8 mouse cellular contexts compared by ENCODE assay signal in genomic region chr4:41737602-41738255, GRCm38 (mm10). TPM values are rescaled to one million over a fixed set of nuclear protein-coding genes. Genes with fewer than 3 reads are reported as not detected.
DNase-seq lines count a peak whose midpoint lies in the region; ATAC-seq and TF ChIP-seq lines count a peak whose summit lies in the region.

No protein-coding gene starts in this region.

- 0 out of 2 replicates have a peak, but pooled peaks have one; percentile 12 for TF ChIP-seq EP300 in ES-Bruce4 (IDR thresholded peaks at IDR 0.05; ENCODE audit: insufficient read depth, low read depth, low read length)
- no peak for TF ChIP-seq EP300 in heart, postnatal 0 days (IDR thresholded peaks at IDR 0.05; ENCODE audit: low read depth)
- TF ChIP-seq EP300 in lung, postnatal 0 days (IDR thresholded peaks at IDR 0.05): no peak

- H3K9me3 ChIP-seq in ES-Bruce4 (replicated peaks; ENCODE audit: control insufficient read depth, insufficient read depth, low read length, poor library complexity, severe bottlenecking): no peaks in the 10 kb centered on the region
- H3K9me3 ChIP-seq in heart, postnatal 0 days (replicated peaks; ENCODE audit: control insufficient read depth, low read length): no peaks in the 10 kb centered on the region
- H3K9me3 ChIP-seq in lung, postnatal 0 days (ENCODE audit: low read length): no peaks in the 10 kb centered on the region

- no peak for TF ChIP-seq POLR2A in ES-Bruce4 (IDR thresholded peaks at IDR 0.05; ENCODE audit: insufficient read depth, low read length)

- 35% methylated on average over 8 of the region's 8 CpGs for WGBS in heart, postnatal 0 days
- WGBS in lung, postnatal 0 days: 31% methylated on average over 8 of the region's 8 CpGs

- peak; percentile 91 for TF ChIP-seq CTCF in ES-Bruce4 (IDR thresholded peaks at IDR 0.05; ENCODE audit: low read depth, low read length)
- peak; percentile 83 for TF ChIP-seq CTCF in heart, postnatal 0 days (IDR thresholded peaks at IDR 0.05; ENCODE audit: low read depth)
- peak; percentile 89 for TF ChIP-seq CTCF in lung, postnatal 0 days (IDR thresholded peaks at IDR 0.05)

- peak; percentile 59 for ATAC-seq in heart, postnatal 0 days (ENCODE audit: insufficient read depth, low read depth)
- peak; percentile 47 for ATAC-seq in lung, postnatal 0 days

- no peaks in the 10 kb centered on the region for H3K27me3 ChIP-seq in ES-Bruce4 (ENCODE audit: control insufficient read depth, insufficient read depth, low read length, poor library complexity, severe bottlenecking)
- 0 out of 2 replicates have a peak, but pooled peaks cover 8% of the 10 kb centered on the region for H3K27me3 ChIP-seq in heart, postnatal 0 days (ENCODE audit: control insufficient read depth, insufficient read depth, low read length)
- peaks cover 6% of the 10 kb centered on the region; the same call in 1 of the 2 replicates for H3K27me3 ChIP-seq in lung, postnatal 0 days (replicated peaks; ENCODE audit: insufficient read depth, low read length)

- peak; percentile 77 for DNase-seq in adrenal gland, postnatal 10 days
- peak; percentile 65 for DNase-seq in embryo, embryonic 9.5 days (ENCODE audit: extremely low spot score)
- peak; percentile 67 for DNase-seq in heart, postnatal 0 days (ENCODE audit: low spot score)
- peak; percentile 47 to 90 for DNase-seq in layer of hippocampus, adult 18-20 months (ENCODE audit: low spot score in 2 of 2)
- peak; percentile 86 for DNase-seq in lung, postnatal 0 days (ENCODE audit: low spot score)
- peak; percentile 86 for DNase-seq in retina, postnatal 1 day
- peak; percentile 46 for DNase-seq in urinary bladder, adult 2 months (ENCODE audit: low spot score)

- H3K27ac ChIP-seq in ES-Bruce4 (ENCODE audit: insufficient read depth, low read length): no peak overlapping the region
- no peak overlapping the region for H3K27ac ChIP-seq in heart, postnatal 0 days (ENCODE audit: low read depth)
- H3K27ac ChIP-seq in lung, postnatal 0 days (ENCODE audit: low read length): no peak overlapping the region

- H3K9ac ChIP-seq in ES-Bruce4 (ENCODE audit: low read depth, poor library complexity, severe bottlenecking): no peak overlapping the region
- H3K9ac ChIP-seq in heart, postnatal 0 days (replicated peaks; ENCODE audit: low read depth, low read length): no peak overlapping the region
- no peak overlapping the region for H3K9ac ChIP-seq in lung, postnatal 0 days (replicated peaks; ENCODE audit: low read depth)

- H3K4me1 ChIP-seq in ES-Bruce4 (ENCODE audit: control insufficient read depth, insufficient read depth, low read length): no peaks in the 10 kb centered on the region
- peaks cover 14% of the 10 kb centered on the region for H3K4me1 ChIP-seq in heart, postnatal 0 days (ENCODE audit: control insufficient read depth, insufficient read depth)
- peaks cover 7% of the 10 kb centered on the region; the same call in 1 of the 2 replicates for H3K4me1 ChIP-seq in lung, postnatal 0 days (ENCODE audit: insufficient read depth, low read depth, low read length)

- H3K4me2 ChIP-seq in heart, postnatal 0 days (ENCODE audit: low read depth, low read length): no peak overlapping the region
- H3K4me2 ChIP-seq in lung, postnatal 0 days (replicated peaks; ENCODE audit: low read depth, low read length): no peak overlapping the region

- H3K36me3 ChIP-seq in ES-Bruce4 (ENCODE audit: control insufficient read depth, insufficient read depth, low read length, poor library complexity, severe bottlenecking): peaks cover 14% of the 10 kb centered on the region
- H3K36me3 ChIP-seq in heart, postnatal 0 days (replicated peaks; ENCODE audit: control insufficient read depth, insufficient read depth, low read length): peaks cover 10% of the 10 kb centered on the region; the same call in 1 of the 2 replicates
- H3K36me3 ChIP-seq in lung, postnatal 0 days (ENCODE audit: insufficient read depth, low read length): no peaks in the 10 kb centered on the region

- no peak overlapping the region for H3K4me3 ChIP-seq in ES-Bruce4 (ENCODE audit: low read depth, low read length)
- H3K4me3 ChIP-seq in heart, postnatal 0 days (ENCODE audit: low read depth, low read length): no peak overlapping the region
- no peak overlapping the region for H3K4me3 ChIP-seq in lung, postnatal 0 days (ENCODE audit: low read depth, low read length)

RNA-seq across cellular contexts. Expression of gene Arid3c, which starts 6.8 kb away (rescaled TPM):
- 0.64 and 0.69 TPM in 2 replicates for polyA plus RNA-seq in ES-Bruce4 (2011; ENCODE audit: insufficient read depth, insufficient read length, low read depth, missing spikeins)
- not detected for total RNA-seq in adrenal gland, postnatal 10 days (2021)
- not detected in 2 replicates for total RNA-seq in heart, postnatal 0 days (2014; rRNA removed; ENCODE audit: low replicate concordance)
- polyA plus RNA-seq in heart, postnatal 0 days (2015; fragmentation: Nextera tagmentation; extraction: Ambion mirVana): not detected in 2 replicates
- total RNA-seq in layer of hippocampus, adult 18-20 months (2021): not detected
- 0.06 TPM in 1 of 2 replicates, not detected in the other for polyA plus RNA-seq in lung, postnatal 0 days (2015; fragmentation: Nextera tagmentation; extraction: Ambion mirVana)
- polyA plus RNA-seq in urinary bladder, adult 2 months (2012; rRNA removed): 1.3 and 1.9 TPM in 2 replicates

RNA-seq across cellular contexts. Expression of gene Dctn3, which starts 14.8 kb away (rescaled TPM):
- 65.1 and 67.6 TPM in 2 replicates for polyA plus RNA-seq in ES-Bruce4 (2011; ENCODE audit: insufficient read depth, insufficient read length, low read depth, missing spikeins)
- total RNA-seq in adrenal gland, postnatal 10 days (2021): 100 to 1,000 TPM; 100 to 104 TPM
- total RNA-seq in heart, postnatal 0 days (2014; rRNA removed; ENCODE audit: low replicate concordance): 81.6 and 121 TPM in 2 replicates
- 161 and 165 TPM in 2 replicates for polyA plus RNA-seq in heart, postnatal 0 days (2015; fragmentation: Nextera tagmentation; extraction: Ambion mirVana)
- 100 to 1,000 TPM; 150 to 151 TPM for total RNA-seq in layer of hippocampus, adult 18-20 months (2021)
- polyA plus RNA-seq in lung, postnatal 0 days (2015; fragmentation: Nextera tagmentation; extraction: Ambion mirVana): 143 and 151 TPM in 2 replicates
- 68.8 and 98.7 TPM in 2 replicates for polyA plus RNA-seq in urinary bladder, adult 2 months (2012; rRNA removed)

RNA-seq across cellular contexts. Expression of gene Galt, which starts 17.3 kb away (rescaled TPM):
- 21.7 and 21.9 TPM in 2 replicates for polyA plus RNA-seq in ES-Bruce4 (2011; ENCODE audit: insufficient read depth, insufficient read length, low read depth, missing spikeins)
- 10 to 100 TPM; 42.3 to 49.2 TPM for total RNA-seq in adrenal gland, postnatal 10 days (2021)
- total RNA-seq in heart, postnatal 0 days (2014; rRNA removed; ENCODE audit: low replicate concordance): 95.0 and 96.8 TPM in 2 replicates
- polyA plus RNA-seq in heart, postnatal 0 days (2015; fragmentation: Nextera tagmentation; extraction: Ambion mirVana): 69.8 and 70.9 TPM in 2 replicates
- total RNA-seq in layer of hippocampus, adult 18-20 months (2021): 10 to 100 TPM; 52.2 to 54.3 TPM
- polyA plus RNA-seq in lung, postnatal 0 days (2015; fragmentation: Nextera tagmentation; extraction: Ambion mirVana): 34.3 and 39.7 TPM in 2 replicates
- polyA plus RNA-seq in urinary bladder, adult 2 months (2012; rRNA removed): 64.7 and 65.2 TPM in 2 replicates

RNA-seq across cellular contexts. Expression of gene Sigmar1, which starts 18.2 kb away (rescaled TPM):
- 62.6 and 63.1 TPM in 2 replicates for polyA plus RNA-seq in ES-Bruce4 (2011; ENCODE audit: insufficient read depth, insufficient read length, low read depth, missing spikeins)
- total RNA-seq in adrenal gland, postnatal 10 days (2021): 10 to 100 TPM; 65.8 to 68.8 TPM
- total RNA-seq in heart, postnatal 0 days (2014; rRNA removed; ENCODE audit: low replicate concordance): 40.9 and 57.4 TPM in 2 replicates
- polyA plus RNA-seq in heart, postnatal 0 days (2015; fragmentation: Nextera tagmentation; extraction: Ambion mirVana): 33.4 and 37.1 TPM in 2 replicates
- 10 to 100 TPM; 36.9 to 44.0 TPM for total RNA-seq in layer of hippocampus, adult 18-20 months (2021)
- 43.3 and 43.7 TPM in 2 replicates for polyA plus RNA-seq in lung, postnatal 0 days (2015; fragmentation: Nextera tagmentation; extraction: Ambion mirVana)
- 79.7 and 81.4 TPM in 2 replicates for polyA plus RNA-seq in urinary bladder, adult 2 months (2012; rRNA removed)

RNA-seq across cellular contexts. Expression of gene Rpp25l, which starts 24.4 kb away (rescaled TPM):
- 23.5 and 23.8 TPM in 2 replicates for polyA plus RNA-seq in ES-Bruce4 (2011; ENCODE audit: insufficient read depth, insufficient read length, low read depth, missing spikeins)
- total RNA-seq in adrenal gland, postnatal 10 days (2021): 10 to 100 TPM; 36.2 to 39.0 TPM
- 49.6 and 49.8 TPM in 2 replicates for total RNA-seq in heart, postnatal 0 days (2014; rRNA removed; ENCODE audit: low replicate concordance)
- 38.9 and 40.2 TPM in 2 replicates for polyA plus RNA-seq in heart, postnatal 0 days (2015; fragmentation: Nextera tagmentation; extraction: Ambion mirVana)
- 10 to 100 TPM; 36.0 to 39.0 TPM for total RNA-seq in layer of hippocampus, adult 18-20 months (2021)
- 45.6 and 51.8 TPM in 2 replicates for polyA plus RNA-seq in lung, postnatal 0 days (2015; fragmentation: Nextera tagmentation; extraction: Ambion mirVana)
- 32.6 and 40.5 TPM in 2 replicates for polyA plus RNA-seq in urinary bladder, adult 2 months (2012; rRNA removed)
